8 mouse cellular contexts compared by ENCODE assay signal in genomic region chr19:24556585-24556966, GRCm38 (mm10). TPM values are rescaled to one million over a fixed set of nuclear protein-coding genes. Genes with fewer than 3 reads are reported as not detected.
DNase-seq lines count a peak whose midpoint lies in the region; ATAC-seq and TF ChIP-seq lines count a peak whose summit lies in the region.

No protein-coding gene starts in this region.

- no peak for TF ChIP-seq POLR2A in CH12.LX (IDR thresholded peaks at IDR 0.05; ENCODE audit: low read depth, low read length)

- no peak for TF ChIP-seq RAD21 in CH12.LX (IDR thresholded peaks at IDR 0.05; ENCODE audit: low read depth, low read length)

- 5% methylated on average over 12 of the region's 12 CpGs for WGBS in limb, embryonic 15.5 days
- 2% methylated on average over 12 of the region's 12 CpGs for WGBS in stomach, embryonic 14.5 days

- no peaks in the 10 kb centered on the region for H3K79me2 ChIP-seq in CH12.LX (replicated peaks; ENCODE audit: control insufficient read depth, extremely low read depth, insufficient read depth, poor library complexity, severe bottlenecking)

- peak overlapping the region; percentile 11; the same call in 1 of the 2 replicates for H3K9ac ChIP-seq in CH12.LX (ENCODE audit: insufficient read depth, low read depth)
- peak overlapping the region; percentile 42 for H3K9ac ChIP-seq in limb, embryonic 15.5 days
- 0 out of 2 replicates have a peak overlapping the region, but pooled peaks have one; percentile 34 for H3K9ac ChIP-seq in stomach, embryonic 14.5 days (replicated peaks; ENCODE audit: low read depth, low read length)

- H3K4me1 ChIP-seq in CH12.LX (ENCODE audit: control insufficient read depth in 1 of 2, insufficient read depth in 2 of 2) = peaks cover 3 to 13% of the 10 kb centered on the region in 2 experiments; a peak in 2 of 4 replicates
- H3K4me1 ChIP-seq in limb, embryonic 15.5 days = peaks cover 26% of the 10 kb centered on the region
- H3K4me1 ChIP-seq in stomach, embryonic 14.5 days (ENCODE audit: control insufficient read depth, insufficient read depth, low read length) = peaks cover 15% of the 10 kb centered on the region

- H3K9me3 ChIP-seq in CH12.LX (replicated peaks; ENCODE audit: low read length) = peaks cover 5% of the 10 kb centered on the region
- H3K9me3 ChIP-seq in limb, embryonic 15.5 days = no peaks in the 10 kb centered on the region
- H3K9me3 ChIP-seq in stomach, embryonic 14.5 days (ENCODE audit: control insufficient read depth, low read depth, low read length) = no peaks in the 10 kb centered on the region

- in situ Hi-C loops in CH12.LX (cut with MboI; ENCODE audit: low pct_ligation_motif_present, low pct_unique_long_range_greater_than_20kb, low sequenced_read_pairs) = no loop called here

- H3K27me3 ChIP-seq in CH12.LX (replicated peaks) = peaks cover 39% of the 10 kb centered on the region
- H3K27me3 ChIP-seq in limb, embryonic 15.5 days = peaks cover 49% of the 10 kb centered on the region
- 0 out of 2 replicates have a peak, but pooled peaks cover 4% of the 10 kb centered on the region for H3K27me3 ChIP-seq in stomach, embryonic 14.5 days (ENCODE audit: control insufficient read depth, insufficient read depth, low read length)

- dilution Hi-C loops in CH12.LX (cut with MboI; ENCODE audit: extremely low pct_ligation_motif_present, extremely low pct_unique_long_range_greater_than_20kb, low sequenced_read_pairs) = no loop called here

- no peak for TF ChIP-seq EP300 in CH12.LX (IDR thresholded peaks at IDR 0.05; ENCODE audit: low read length)

- peak; percentile 30 for ATAC-seq in erythroid progenitor cell, adult 5-6 weeks (replicated peaks; ENCODE audit: low FRiP score, poor library complexity, severe bottlenecking)
- ATAC-seq in limb, embryonic 15.5 days (ENCODE audit: insufficient number of reproducible peaks, low FRiP score, low TSS enrichment, low read depth) = no peak
- ATAC-seq in stomach, embryonic 14.5 days (ENCODE audit: insufficient number of reproducible peaks, insufficient read depth, low FRiP score, low read depth) = no peak

- DNase-seq in heart, adult 11 months = peak; percentile 89
- DNase-seq in heart, adult 8-10 months (ENCODE audit: low spot score) = no peak
- DNase-seq in CH12.LX (ENCODE audit: extremely low read depth) = no peak
- DNase-seq in frontal cortex, postnatal 36 days (ENCODE audit: low spot score in 2 of 2) = no peak
- DNase-seq in adrenal gland, adult 2 months = no peak

- no peak overlapping the region for H3K27ac ChIP-seq in CH12.LX (ENCODE audit: insufficient read depth, low read depth)
- no peak overlapping the region for H3K27ac ChIP-seq in limb, embryonic 15.5 days
- H3K27ac ChIP-seq in stomach, embryonic 14.5 days (ENCODE audit: low read length) = no peak overlapping the region

- TF ChIP-seq CTCF in CH12.LX (conservative IDR thresholded peaks at IDR 0.05 in 1 of 2, IDR thresholded peaks at IDR 0.05 in 1 of 2; ENCODE audit: low read depth in 2 of 2, low read length in 2 of 2) = no peak

- H3K36me3 ChIP-seq in CH12.LX (replicated peaks in 1 of 2; ENCODE audit: control insufficient read depth in 1 of 2, insufficient read depth in 1 of 2, low read length in 1 of 2) = no peaks in the 10 kb centered on the region
- H3K36me3 ChIP-seq in limb, embryonic 15.5 days = no peaks in the 10 kb centered on the region
- no peaks in the 10 kb centered on the region for H3K36me3 ChIP-seq in stomach, embryonic 14.5 days (ENCODE audit: control insufficient read depth, insufficient read depth, low read length)

- peak overlapping the region; percentile 95 for H3K4me2 ChIP-seq in CH12.LX (ENCODE audit: insufficient read depth, low read depth, poor library complexity, severe bottlenecking)
- peak overlapping the region; percentile 96 for H3K4me2 ChIP-seq in limb, embryonic 15.5 days
- peak overlapping the region; percentile 84 for H3K4me2 ChIP-seq in stomach, embryonic 14.5 days (replicated peaks; ENCODE audit: low read depth, low read length)

- peak overlapping the region in 1 of 3 experiments; percentile 90 for H3K4me3 ChIP-seq in CH12.LX (replicated peaks in 1 of 3; ENCODE audit: low read depth in 2 of 3, low read length in 2 of 3, poor library complexity in 1 of 3)
- peak overlapping the region; percentile 77 for H3K4me3 ChIP-seq in limb, embryonic 15.5 days
- peak overlapping the region; percentile 62 for H3K4me3 ChIP-seq in stomach, embryonic 14.5 days (ENCODE audit: low read depth, low read length)

TF ChIP-seq in CH12.LX, 34 proteins besides CTCF, POLR2A, EP300 and RAD21:
- TF ChIP-seq MAZ (IDR thresholded peaks at IDR 0.05; ENCODE audit: low read depth, low read length) (no peak), RCOR1 (conservative IDR thresholded peaks at IDR 0.05; ENCODE audit: low read depth, low read length) (no peak), USF1 (IDR thresholded peaks at IDR 0.05; ENCODE audit: low read depth, low read length) (no peak), USF2 (conservative IDR thresholded peaks at IDR 0.05; ENCODE audit: low read depth, low read length) (no peak), NRF1 (IDR thresholded peaks at IDR 0.05; ENCODE audit: low read depth, low read length) (no peak), JUN (IDR thresholded peaks at IDR 0.05; ENCODE audit: insufficient read depth, low read depth, low read length) (no peak)
TF ChIP-seq in CH12.LX: peak in this region for 0.

RNA-seq across cellular contexts. Expression of gene Pip5k1b, which starts 0.9 kb away (rescaled TPM):
- 10 to 100 TPM; 20.2 to 23.1 (median 21.5) TPM for total RNA-seq in heart, adult 8-10 months (2022)
- total RNA-seq in CH12.LX (2012; rRNA removed) (0.92 and 1.7 TPM in 2 replicates), CH12.LX (2014; rRNA removed) (1.9 and 2.0 TPM in 2 replicates)
- 2.9 and 3.7 TPM in 2 replicates for polyA plus RNA-seq in CH12.LX (2012; ENCODE audit: insufficient read length, low read depth)
- total RNA-seq in erythroid progenitor cell, adult 5-6 weeks (2015; ENCODE audit: low replicate concordance) = 96.8 and 117 TPM in 2 replicates
- 70.0 and 92.0 TPM in 2 replicates for total RNA-seq in erythroid progenitor cell, adult 5-6 weeks (2017; ENCODE audit: low replicate concordance)
- polyA plus RNA-seq in limb, embryonic 15.5 days (2015; fragmentation: Nextera tagmentation; extraction: Ambion mirVana) = 0.72 and 0.77 TPM in 2 replicates
- polyA plus RNA-seq in stomach, embryonic 14.5 days (2014; fragmentation: Nextera tagmentation; extraction: Ambion mirVana) = 1.8 and 2.5 TPM in 2 replicates
- 10 to 100 TPM; 14.2 to 18.7 TPM for total RNA-seq in adrenal gland, adult 2 months (2021)
- 3.6 and 4.3 TPM in 2 replicates for polyA plus RNA-seq in adrenal gland, adult 2 months (2012; rRNA removed)

Comparison
In these comparisons a context has a peak if more than half of its experiments do, and no peak if none do; other contexts are left out.
1. RNA of gene Pip5k1b, which starts 0.9 kb away (total RNA-seq): 70.0 to 117 TPM in erythroid progenitor cell, adult 5-6 weeks, 20.2 to 23.1 TPM in heart, adult 8-10 months and 14.2 to 18.7 TPM in adrenal gland, adult 2 months; 0.92 to 2.0 TPM in CH12.LX; every median in the first group is over 4 times any median in the second.
2. Peak in every context shown above with its lines, with median percentiles within 50 percentile points of each other: H3K4me2 ChIP-seq and H3K9ac ChIP-seq.